Mouse (Mus musculus) heart, adult 2 months (tissue): ENCODE results near the gene Gk5. TPM values are rescaled to one million over a fixed set of nuclear protein-coding genes. Genes with fewer than 3 reads are reported as not detected.

ENCODE experiments used
- DNase-seq, 2 experiments: peaks; one replicate each; pipeline ENCODE4 v3.0.0; 2021
- H3K27ac ChIP-seq: fragments of 200-600 bp; 2 replicates; pipeline ENCODE4 v1.8.1; 2022
- H3K27me3 ChIP-seq: fragments of 200-500 bp; 2 replicates; pipeline ENCODE4 v1.6.1; 2012; ENCODE audit warnings: mild to moderate bottlenecking, low read length, inconsistent platforms, mixed read lengths; ENCODE audit not compliant: control insufficient read depth, insufficient read depth
- H3K36me3 ChIP-seq: fragments of 200-500 bp; 2 replicates; pipeline ENCODE4 v1.6.1; 2012; ENCODE audit warnings: low read length, inconsistent platforms; ENCODE audit not compliant: control insufficient read depth, insufficient read depth
- H3K4me1 ChIP-seq: fragments of 200-500 bp; 2 replicates; pipeline ENCODE4 v1.6.1; 2011; ENCODE audit warnings: low read length; ENCODE audit not compliant: control insufficient read depth, insufficient read depth
- H3K4me3 ChIP-seq: fragments of 200-600 bp; 2 replicates; pipeline ENCODE4 v1.8.1; 2022
- H3K79me2 ChIP-seq: fragments of 200-500 bp; replicated peaks from 2 replicates; pipeline ENCODE4 v1.6.1; 2012; ENCODE audit warnings: mild to moderate bottlenecking, inconsistent platforms, low read length, moderate library complexity, mixed read lengths; ENCODE audit not compliant: control insufficient read depth, insufficient read depth
- H3K9ac ChIP-seq: fragments of 200-500 bp; 2 replicates; pipeline ENCODE4 v1.6.1; 2012; ENCODE audit warnings: low read depth, mild to moderate bottlenecking, control low read depth, inconsistent platforms, low read length, mixed read lengths
- CTCF ChIP-seq: fragments of 200-600 bp; IDR thresholded peaks from 2 replicates; pipeline ENCODE4 v1.8.1; 2022; ENCODE audit warnings: antibody characterized with exemption, mild to moderate bottlenecking, moderate library complexity
- EP300 ChIP-seq: fragments of 200-500 bp; IDR thresholded peaks from 2 replicates; pipeline ENCODE4 v1.6.1; 2011; ENCODE audit warnings: low read depth, low read length, control low read depth; ENCODE audit not compliant: insufficient read depth
- POLR2A ChIP-seq: fragments of 200-500 bp; IDR thresholded peaks from 2 replicates; pipeline ENCODE4 v1.6.1; 2011; ENCODE audit warnings: mild to moderate bottlenecking, low read depth, low read length, control low read depth; ENCODE audit not compliant: insufficient read depth
- WGBS: fragments of 180-500 bp; shearing (Covaris S2); methylation state at CpG from one replicate; pipeline ENCODE4 v1.1.7; 2018; 5-methylcytosine and 5-hydroxymethylcytosine counted together
- intact Hi-C: fragments of 180-260 bp; cut with DNase I; formaldehyde crosslinking; loops from one replicate; pipeline ENCODE4 v1.15.1; 2025
- polyA plus RNA-seq: library from polyadenylated mRNA; depleted of rRNA; stranded (reverse); fragments of >200 nt; gene quantifications from 2 replicates; pipeline ENCODE4 v1.2.3, GENCODE M21; 2012
- total RNA-seq, 2 experiments: library from RNA; stranded (reverse); gene quantifications; 2 replicates each; pipeline ENCODE4 v1.2.3; 2021

Gk5 gene
- total and polyA plus RNA-seq, 3 experiments, result 2.0 to 3.1 (median 2.7) TPM

- DNase-seq, result peak; percentile 59 to 80
- H3K4me1 ChIP-seq, result peaks cover 1% of the 10 kb centered on the region; the same call in 1 of the 2 replicates
- no peak overlapping the region for H3K4me3 ChIP-seq
- no peak overlapping the region; the same call in 1 of the 2 replicates for H3K27ac ChIP-seq
- WGBS, result 43% methylated on average over 5 of the region's 5 CpGs
- H3K9ac ChIP-seq, result no peak overlapping the region
- TF ChIP-seq EP300, result peak; percentile 52; the same call in 1 of the 2 replicates
- peak; percentile 94 for TF ChIP-seq CTCF
- no peak for TF ChIP-seq POLR2A
- H3K36me3 ChIP-seq, result no peaks in the 10 kb centered on the region
- no peaks in the 10 kb centered on the region for H3K27me3 ChIP-seq
- intact Hi-C loops, result loop anchor here (5.0 kb wide), 1 partner anchor 35 kb away; no protein-coding TSS in a partner anchor
- no peaks in the 10 kb centered on the region for H3K79me2 ChIP-seq
Observed at GRCm38 (mm10) chr9:96167168-96167585, 48.0 kb downstream of the Gk5 start.

- Histone ChIP-seq H3K36me3 (no peaks in the 10 kb centered on the region), H3K27me3 (no peaks in the 10 kb centered on the region), H3K27ac (no peak overlapping the region), H3K4me1 (peaks cover 1% of the 10 kb centered on the region; the same call in 1 of the 2 replicates), H3K4me3 (no peak overlapping the region), H3K79me2 (no peaks in the 10 kb centered on the region), H3K9ac (no peak overlapping the region)
- no peak for TF ChIP-seq EP300
- no peak for TF ChIP-seq POLR2A
- no peak for TF ChIP-seq CTCF
- intact Hi-C loops, result no loop called here
- no peak for DNase-seq
- WGBS, result 85% methylated on average over 3 of the region's 3 CpGs
Observed at GRCm38 (mm10) chr9:96170600-96170999, 51.4 kb downstream of the Gk5 start.

GRCm38 (mm10) chr9:96184909-96185308, 65.7 kb downstream of the Gk5 start:
- WGBS, result 58% methylated on average over 4 of the region's 4 CpGs
- Histone ChIP-seq H3K27ac (no peak overlapping the region), H3K4me3 (no peak overlapping the region), H3K36me3 (no peaks in the 10 kb centered on the region), H3K4me1 (peaks cover 2% of the 10 kb centered on the region; the same call in 1 of the 2 replicates), H3K27me3 (no peaks in the 10 kb centered on the region), H3K9ac (no peak overlapping the region), H3K79me2 (no peaks in the 10 kb centered on the region)
- no peak for DNase-seq
- intact Hi-C loops, result no loop called here
- no peak for TF ChIP-seq EP300
- TF ChIP-seq CTCF, result no peak
- TF ChIP-seq POLR2A, result no peak

- Histone ChIP-seq H3K9ac (no peak overlapping the region), H3K27ac (no peak overlapping the region), H3K27me3 (no peaks in the 10 kb centered on the region), H3K4me1 (peaks cover 2% of the 10 kb centered on the region; the same call in 1 of the 2 replicates), H3K36me3 (no peaks in the 10 kb centered on the region), H3K4me3 (no peak overlapping the region), H3K79me2 (no peaks in the 10 kb centered on the region)
- intact Hi-C loops, result no loop called here
- whole genome bisulfite sequencing, result 27% methylated on average over 7 of the region's 7 CpGs
- TF ChIP-seq CTCF, result no peak
- TF ChIP-seq POLR2A, result no peak
- no peak for TF ChIP-seq EP300
- no peak for DNase-seq
Observed at GRCm38 (mm10) chr9:96186701-96187100, 67.5 kb downstream of the Gk5 start.

DNA sequence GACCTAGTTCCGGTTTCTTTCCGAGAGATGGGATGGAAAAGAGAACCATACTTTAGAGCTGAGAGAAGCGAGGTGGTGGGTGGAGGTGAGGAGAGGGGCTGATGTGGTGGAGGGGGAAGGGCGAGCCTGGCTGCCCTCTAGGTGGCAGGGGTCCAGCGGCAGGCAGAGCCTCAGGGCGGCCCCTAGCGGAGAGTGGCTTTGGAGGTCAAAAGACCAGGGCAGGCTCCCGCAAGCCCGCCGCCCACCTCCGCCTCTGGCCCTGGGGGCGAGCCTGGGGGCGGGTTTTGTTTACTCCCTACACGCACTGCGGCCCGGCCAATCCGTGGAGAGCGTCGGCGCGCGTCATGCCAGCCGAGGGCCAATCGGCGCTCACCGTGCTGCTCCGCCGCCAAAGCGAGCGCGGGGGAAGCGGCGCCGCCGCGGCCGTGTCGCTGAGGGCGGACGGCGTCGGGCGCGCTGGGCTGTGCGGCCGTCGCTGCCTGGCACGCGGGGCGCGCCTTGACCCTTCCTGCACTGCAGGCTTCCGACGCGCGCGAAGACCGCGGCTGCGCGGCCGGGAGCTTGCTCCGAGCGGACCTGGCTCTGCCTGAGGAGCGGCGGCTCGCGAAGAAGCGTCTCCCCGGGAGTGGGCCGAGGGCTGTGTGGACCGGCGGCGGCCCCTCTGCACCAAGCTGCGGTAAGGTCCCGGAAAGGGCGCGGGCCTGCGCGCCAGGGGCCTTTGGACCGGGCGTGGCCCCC, 76.9 kb downstream of the Gk5 start, which contains the start of gene Tfdp2:
TSS of gene Tfdp2 (plus strand) at position 391 of the 738 bp plus-strand sequence.
- Histone ChIP-seq H3K27ac (peak within 1 kb of the TSS; percentile 92), H3K9ac (peak within 1 kb of the TSS; percentile 81), H3K36me3 (no peaks in the 10 kb centered on the region), H3K79me2 (0 out of 2 replicates have a peak, but pooled peaks cover 1% of the 10 kb centered on the region), H3K27me3 (no peaks in the 10 kb centered on the region), H3K4me3 (peak within 1 kb of the TSS; percentile 92), H3K4me1 (no peaks in the 10 kb centered on the region; the same call in none of the 2 replicates)
- WGBS, result under 1% methylated on average over 81 of the region's 81 CpGs
- TF ChIP-seq EP300 (no peak), CTCF (peak; percentile 77), POLR2A (peak; percentile 66; the same call in 1 of the 2 replicates)
- intact Hi-C loops, result loop anchor here (5.0 to 10.0 kb wide), 2 partner anchors 241 to 339 kb away; partner anchors contain the start of genes Atr and Xrn1
- DNase-seq, result peak; percentile 92 to 94
